Mouse (Mus musculus) lung, postnatal 0 days (tissue): ENCODE results near the gene Chst3. TPM values are rescaled to one million over a fixed set of nuclear protein-coding genes. Genes with fewer than 3 reads are reported as not detected.
A peak's percentile ranks its signal among the peaks of the same experiment; 100 is the strongest.
"Not testable (repeated sequence)": the region's sequence is repeated elsewhere in the genome, so short reads cannot be mapped to it uniquely, and the experiment has no call there.

Source experiments
- ATAC-seq: fragments of 200-750 bp; cut with Nextera tagmentation; 2 replicates; pipeline ENCODE4 v1.8.0; 2017; ENCODE audit warnings: moderate library complexity
- DNase-seq: peaks from one replicate; pipeline ENCODE4 v3.0.0-alpha.2; 2016; ENCODE audit warnings: low spot score
- H3K27ac ChIP-seq: fragments of 300-500 bp; sonication (generic); 2 replicates; pipeline ENCODE4 v1.5.1; 2014; ENCODE audit warnings: antibody characterized with exemption, mild to moderate bottlenecking, low read length, mixed read lengths
- H3K27me3 ChIP-seq: fragments of 300-500 bp; sonication (generic); replicated peaks from 2 replicates; pipeline ENCODE4 v1.6.1; 2014; ENCODE audit warnings: low read length, mixed read lengths; ENCODE audit not compliant: insufficient read depth
- H3K36me3 ChIP-seq: fragments of 300-500 bp; sonication (generic); 2 replicates; pipeline ENCODE4 v1.6.1; 2014; ENCODE audit warnings: low read length, mixed read lengths; ENCODE audit not compliant: insufficient read depth
- H3K4me1 ChIP-seq: fragments of 300-500 bp; sonication (generic); 2 replicates; pipeline ENCODE4 v1.6.1; 2014; ENCODE audit warnings: antibody characterized with exemption, low read depth, low read length, mixed read lengths; ENCODE audit not compliant: insufficient read depth
- H3K4me2 ChIP-seq: fragments of 300-500 bp; sonication (generic); replicated peaks from 2 replicates; pipeline ENCODE4 v1.6.1; 2014; ENCODE audit warnings: low read depth, mild to moderate bottlenecking, low read length, moderate library complexity, mixed read lengths
- H3K4me3 ChIP-seq: fragments of 300-500 bp; sonication (generic); 2 replicates; pipeline ENCODE4 v1.5.1; 2014; ENCODE audit warnings: low read depth, low read length
- H3K9ac ChIP-seq: fragments of 300-500 bp; sonication (generic); replicated peaks from 2 replicates; pipeline ENCODE4 v1.6.1; 2014; ENCODE audit warnings: low read depth, mild to moderate bottlenecking
- H3K9me3 ChIP-seq: fragments of 300-500 bp; sonication (generic); 2 replicates; pipeline ENCODE4 v1.6.1; 2016; ENCODE audit warnings: low read length, mixed read lengths
- CTCF ChIP-seq: IDR thresholded peaks from 2 replicates; pipeline ENCODE4 v1.5.1; 2016; ENCODE audit warnings: antibody characterized with exemption, mild to moderate bottlenecking
- EP300 ChIP-seq: IDR thresholded peaks from 2 replicates; pipeline ENCODE4 v1.6.1; 2016; ENCODE audit warnings: antibody characterized with exemption, mild to moderate bottlenecking, control low read depth
- WGBS: fragments of 180-500 bp; shearing (Covaris S2); extraction: QIAGEN DNeasy Blood & Tissue Kit; methylation state at CpG from one replicate; pipeline ENCODE4 v1.1.7; 2014; 5-methylcytosine and 5-hydroxymethylcytosine counted together
- polyA plus RNA-seq: library from polyadenylated mRNA; unstranded; fragments of >200 nt; fragmentation: Nextera tagmentation; extraction: Ambion mirVana; gene quantifications from 2 replicates; pipeline ENCODE4 v1.2.1, GENCODE M21; 2015

Gene Chst3
- polyA plus RNA-seq, 1 experiment from 2014 or later: 1.8 TPM

DNA sequence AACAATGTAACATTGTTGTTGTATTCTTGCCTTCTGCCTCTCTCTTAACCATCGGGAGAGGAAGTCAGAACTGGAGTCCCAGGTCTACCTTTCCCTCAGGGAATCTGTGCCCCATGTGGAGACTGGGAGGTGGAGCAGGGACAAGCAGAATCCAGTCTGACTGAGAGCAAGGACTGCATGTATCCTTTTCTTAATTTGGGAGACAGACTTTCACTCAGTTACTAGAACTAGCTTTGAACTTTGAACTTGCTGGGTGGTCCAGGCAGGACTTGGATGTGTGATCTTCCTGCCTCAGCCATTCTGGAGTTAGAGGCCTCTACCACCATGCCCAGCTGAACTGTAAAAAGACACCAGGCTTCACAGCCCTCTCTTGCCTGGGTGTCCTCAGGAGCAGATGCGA, 5.5 kb upstream of the Chst3 start:
- DNase-seq (no peak), ATAC-seq (no peak)
- Histone ChIP-seq H3K27ac (no peak overlapping the region), H3K4me1 (no peaks in the 10 kb centered on the region), H3K36me3 (no peaks in the 10 kb centered on the region), H3K4me3 (no peak overlapping the region), H3K4me2 (no peak overlapping the region), H3K9ac (no peak overlapping the region), H3K27me3 (no peaks in the 10 kb centered on the region), H3K9me3 (no peaks in the 10 kb centered on the region)
- 79% methylated on average over 2 of the region's 2 CpGs for WGBS
- TF ChIP-seq EP300 (no peak), CTCF (no peak)

DNA sequence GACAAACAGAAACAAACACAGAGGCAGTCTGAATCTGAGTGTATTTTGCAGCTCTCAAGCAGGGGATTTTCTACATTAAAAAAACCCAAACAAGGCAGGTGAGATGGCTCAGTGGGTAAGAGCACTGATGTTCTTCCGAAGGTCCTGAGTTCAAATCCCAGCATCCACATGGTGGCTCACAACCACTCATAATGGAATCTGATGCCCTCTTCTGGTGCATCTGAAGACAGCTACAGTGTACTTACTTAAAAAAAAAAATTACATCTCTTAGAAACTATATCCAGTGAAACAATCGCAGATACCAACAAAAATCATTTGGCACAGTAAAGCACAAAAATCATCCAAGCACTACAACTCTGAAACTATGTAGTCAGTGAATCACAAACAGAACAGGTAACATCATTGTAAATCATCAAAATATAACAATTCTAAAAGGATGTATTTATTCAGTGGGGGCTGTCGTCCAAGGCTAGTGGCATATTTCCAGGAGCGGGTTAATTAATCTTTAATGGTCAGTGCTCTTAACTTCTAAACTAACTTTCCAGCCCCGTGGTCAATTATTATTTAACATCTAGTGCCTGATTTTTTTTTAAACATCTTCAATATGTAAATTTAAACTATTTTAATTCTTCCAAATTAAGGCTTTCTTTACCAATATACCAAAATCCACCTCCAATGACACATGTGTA, 2.7 kb upstream of the Chst3 start:
- H3K27me3 ChIP-seq, DNase-seq, H3K9ac ChIP-seq, H3K9me3 ChIP-seq, H3K27ac ChIP-seq, ATAC-seq, H3K36me3 ChIP-seq, H3K4me1 ChIP-seq, H3K4me2 ChIP-seq, H3K4me3 ChIP-seq: not testable (repeated sequence)
- TF ChIP-seq CTCF: peak; percentile 15; the same call in 1 of the 2 replicates
- WGBS: 73% methylated on average over 5 of the region's 5 CpGs

DNA sequence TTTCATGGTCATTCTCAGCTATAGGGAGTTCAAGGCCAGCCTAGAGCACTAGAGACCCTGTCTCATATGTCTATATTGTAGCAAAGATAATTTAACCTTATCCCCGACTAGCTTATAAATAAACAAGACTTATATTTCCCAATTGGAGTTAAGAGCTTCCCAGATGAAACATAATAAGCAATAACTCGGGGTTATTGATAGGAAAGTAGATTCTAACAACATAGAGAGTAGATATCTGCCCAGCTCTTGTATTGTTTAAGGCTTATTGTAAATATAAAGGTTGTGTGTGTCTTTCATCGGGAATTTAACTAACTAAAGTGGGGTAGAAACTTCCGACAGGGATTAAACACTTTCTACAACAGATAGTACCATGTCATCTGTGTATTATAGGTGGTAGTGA, 1.5 kb upstream of the Chst3 start:
- Histone ChIP-seq H3K4me1 (peaks cover 7% of the 10 kb centered on the region; the same call in 1 of the 2 replicates), H3K4me3 (no peak overlapping the region), H3K9me3 (no peaks in the 10 kb centered on the region), H3K27me3 (no peaks in the 10 kb centered on the region; the same call in 1 of the 2 replicates), H3K9ac (no peak overlapping the region), H3K27ac (no peak overlapping the region), H3K4me2 (no peak overlapping the region), H3K36me3 (no peaks in the 10 kb centered on the region)
- ATAC-seq: no peak
- DNase-seq: no peak
- 69% methylated on average over 4 of the region's 4 CpGs for WGBS
- TF ChIP-seq EP300 (no peak), CTCF (no peak)

DNA sequence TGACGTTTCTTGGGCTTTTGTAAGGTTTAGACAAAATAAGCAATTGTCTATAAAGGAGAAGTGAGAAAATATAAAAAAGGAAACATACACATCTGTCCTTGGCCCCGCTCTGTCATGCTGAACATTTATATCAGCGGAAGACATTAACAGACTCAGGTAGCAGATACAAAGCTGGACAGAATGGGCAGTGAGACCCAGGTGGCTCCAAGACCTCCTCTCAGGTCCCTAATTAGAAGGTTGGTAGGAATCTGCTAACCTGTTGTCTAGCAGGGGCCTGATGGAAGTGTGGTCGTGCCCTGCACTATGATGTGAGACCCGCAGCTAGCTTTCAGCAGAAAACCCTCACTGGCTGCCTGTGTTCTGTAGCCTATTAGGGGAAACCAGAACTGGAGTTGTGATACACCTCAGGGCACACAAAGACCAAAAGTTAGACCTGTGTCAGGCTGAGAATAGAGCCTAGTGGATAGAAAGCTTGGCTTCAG, 1.0 kb upstream of the Chst3 start:
- ATAC-seq (no peak), DNase-seq (no peak)
- Histone ChIP-seq H3K27me3 (no peaks in the 10 kb centered on the region; the same call in 1 of the 2 replicates), H3K9me3 (no peaks in the 10 kb centered on the region), H3K4me3 (no peak overlapping the region), H3K4me1 (peaks cover 10% of the 10 kb centered on the region; the same call in 1 of the 2 replicates), H3K36me3 (no peaks in the 10 kb centered on the region), H3K27ac (no peak overlapping the region), H3K4me2 (no peak overlapping the region), H3K9ac (no peak overlapping the region)
- TF ChIP-seq CTCF (no peak), EP300 (no peak)
- 83% methylated on average over 5 of the region's 5 CpGs for WGBS

DNA sequence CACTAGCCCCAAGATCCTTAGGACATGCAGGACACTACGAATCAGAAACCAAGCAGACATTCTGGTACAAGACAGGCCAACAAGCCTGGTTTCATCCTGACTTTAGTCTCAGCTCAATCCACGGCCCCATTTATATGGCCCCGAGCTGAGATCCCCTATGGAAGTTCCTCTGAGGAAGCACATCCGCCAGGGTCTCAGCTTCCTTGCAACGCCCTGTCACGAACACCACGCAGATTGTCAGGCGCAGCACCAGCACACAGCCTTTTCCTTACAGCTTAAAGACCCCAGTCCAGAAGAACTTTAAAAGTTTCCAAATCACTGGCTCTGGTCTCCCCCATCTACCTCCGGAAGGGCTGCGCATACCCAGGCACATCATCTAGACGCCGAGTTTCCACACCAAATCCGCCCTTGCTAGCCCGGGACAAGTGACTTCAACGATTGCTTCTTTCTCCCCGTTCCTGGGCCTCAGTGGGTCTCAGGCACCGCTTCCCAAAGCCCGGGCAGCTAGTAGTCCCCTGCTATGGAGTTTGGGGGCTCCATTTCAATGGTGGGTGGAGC, 948 bp downstream of the Chst3 start:
- Histone ChIP-seq H3K9me3 (no peaks in the 10 kb centered on the region), H3K27ac (peak overlapping the region; percentile 78), H3K27me3 (no peaks in the 10 kb centered on the region; the same call in 1 of the 2 replicates), H3K4me2 (peak overlapping the region; percentile 75), H3K4me1 (peaks cover 10% of the 10 kb centered on the region; the same call in 1 of the 2 replicates), H3K9ac (peak overlapping the region; percentile 45), H3K4me3 (peak overlapping the region; percentile 53), H3K36me3 (no peaks in the 10 kb centered on the region)
- TF ChIP-seq EP300: no peak
- no peak for TF ChIP-seq CTCF
- no peak for ATAC-seq
- peak; percentile 33 for DNase-seq
- WGBS: 10% methylated on average over 18 of the region's 18 CpGs

DNA sequence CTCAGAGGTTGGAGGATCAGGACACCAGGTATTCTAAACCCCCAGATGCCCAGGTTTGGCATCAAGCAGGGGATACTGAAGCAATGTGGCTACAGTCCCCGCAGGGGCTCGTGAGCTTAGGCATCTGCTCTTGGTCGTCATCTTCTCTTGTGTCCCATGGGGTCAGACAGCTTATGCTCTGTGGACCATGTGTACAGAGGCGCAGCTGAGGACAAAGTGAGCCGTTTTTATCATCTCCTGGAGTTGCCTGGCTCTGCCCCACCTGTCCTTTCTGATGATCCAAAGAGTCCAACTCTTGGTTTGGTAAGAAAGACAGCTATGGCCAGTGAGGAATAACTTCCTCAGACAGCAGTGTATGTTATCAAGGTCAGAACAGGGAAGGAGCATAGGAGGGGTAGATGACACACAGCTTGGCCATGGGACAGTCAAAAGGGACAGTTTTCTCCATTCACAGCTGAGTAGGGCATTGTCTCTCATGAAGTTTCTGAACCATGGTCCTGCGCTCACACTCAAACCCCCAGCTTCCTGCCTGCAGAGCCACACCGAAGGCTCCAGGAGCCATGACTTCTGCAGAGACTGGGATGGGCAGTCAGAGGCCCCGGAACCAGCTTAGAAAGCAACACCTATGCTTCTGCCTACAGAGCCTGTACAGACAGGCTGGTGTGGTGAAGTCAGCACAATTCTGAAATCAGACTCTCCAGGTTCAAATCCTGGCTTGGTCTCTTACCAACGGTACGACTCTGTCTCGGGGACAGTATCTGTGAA, 2.5 kb downstream of the Chst3 start:
- DNase-seq: no peak
- H3K4me2 ChIP-seq: no peak overlapping the region
- 88% methylated on average over 11 of the region's 11 CpGs for WGBS
- H3K4me1 ChIP-seq: peaks cover 10% of the 10 kb centered on the region; the same call in 1 of the 2 replicates
- H3K9me3 ChIP-seq: no peaks in the 10 kb centered on the region
- H3K27me3 ChIP-seq: no peaks in the 10 kb centered on the region; the same call in 1 of the 2 replicates
- H3K4me3 ChIP-seq: no peak overlapping the region
- no peaks in the 10 kb centered on the region for H3K36me3 ChIP-seq
- no peak overlapping the region for H3K27ac ChIP-seq
- ATAC-seq: no peak
- no peak overlapping the region for H3K9ac ChIP-seq
- TF ChIP-seq CTCF (no peak), EP300 (no peak)
